Mouse (Mus musculus) lung, postnatal 0 days (tissue): Measurements from ENCODE around the gene Clec4n.

Source experiments
- CTCF ChIP-seq: IDR thresholded peaks from 2 replicates; pipeline ENCODE4 v1.5.1; 2016; ENCODE audit warnings: antibody characterized with exemption, mild to moderate bottlenecking
- EP300 ChIP-seq: IDR thresholded peaks from 2 replicates; pipeline ENCODE4 v1.6.1; 2016; ENCODE audit warnings: antibody characterized with exemption, mild to moderate bottlenecking, control low read depth

DNA sequence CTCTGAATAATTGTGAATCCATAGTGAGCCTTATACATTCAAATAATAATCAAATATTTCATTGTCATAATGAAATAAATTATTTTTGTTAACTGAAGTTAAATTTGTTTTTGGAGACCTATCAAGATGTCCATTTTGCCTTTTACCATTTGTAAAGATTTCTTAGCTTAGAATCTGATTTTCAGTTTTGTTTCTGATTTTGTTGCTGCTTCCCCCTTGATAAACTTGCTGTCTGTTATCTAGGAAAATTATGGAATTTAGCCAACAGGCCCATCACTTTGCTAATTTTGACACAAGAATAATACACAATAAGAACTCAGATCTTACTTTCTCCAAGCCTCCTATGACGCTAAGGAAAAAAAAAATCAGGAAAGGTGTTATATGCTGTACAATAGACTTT, 31.2 kb downstream of the Clec4n start:
- TF ChIP-seq EP300 (no peak), CTCF (no peak)
